Mouse (Mus musculus) spleen, postnatal 36 days (tissue): ENCODE measurements at regions not wholly inside any gene's neighbourhood (a gene's known extent, or its start where the extent isn't known, plus 50 kb on each side); places are given as distances from the start of the nearest gene placed in this dataset.
A peak's percentile ranks its signal among the peaks of the same experiment; 100 is the strongest.

Source experiments
- DNase-seq, 2 experiments: peaks; one replicate each; pipeline ENCODE4 v3.0.0; 2022; ENCODE audit warnings: low spot score in 2 of 2, mixed read lengths in 1 of 2

- no peak for DNase-seq
These were observed 112.5 kb downstream of the Fam198b start for GRCm38 (mm10) chr3:79996803-79997202.

GRCm38 (mm10) chr3:80002335-80002734 is 118.0 kb downstream of the Fam198b start:
- no peak for DNase-seq

GRCm38 (mm10) chr3:80003300-80004090 is 119.2 kb downstream of the Fam198b start:
- DNase-seq: no peak

GRCm38 (mm10) chr3:80004556-80004955 is 120.2 kb downstream of the Fam198b start:
- no peak for DNase-seq

GRCm38 (mm10) chr3:80004966-80005365 is 120.6 kb downstream of the Fam198b start:
- DNase-seq: no peak

- no peak for DNase-seq
These were observed 121.0 kb downstream of the Fam198b start for GRCm38 (mm10) chr3:80005371-80005770.

- no peak for DNase-seq
These were observed 121.9 kb downstream of the Fam198b start for GRCm38 (mm10) chr3:80006263-80006662.

- no peak for DNase-seq
These were observed 122.7 kb downstream of the Fam198b start for GRCm38 (mm10) chr3:80007006-80007405.

GRCm38 (mm10) chr3:80009275-80009674 is 124.9 kb downstream of the Fam198b start:
- no peak for DNase-seq

GRCm38 (mm10) chr3:80025795-80026194 is 141.5 kb downstream of the Fam198b start:
- DNase-seq: no peak

GRCm38 (mm10) chr3:80033071-80033470 is 148.7 kb downstream of the Fam198b start:
- DNase-seq: no peak

GRCm38 (mm10) chr3:80038553-80039129 is 154.3 kb downstream of the Fam198b start:
- no peak for DNase-seq

- peak in 1 of 2 experiments; percentile 8 for DNase-seq
These were observed 158.6 kb downstream of the Fam198b start for GRCm38 (mm10) chr3:80042756-80043484.

GRCm38 (mm10) chr3:80049495-80050225 is 165.3 kb downstream of the Fam198b start:
- no peak for DNase-seq

- no peak for DNase-seq
These were observed 166.6 kb downstream of the Fam198b start for GRCm38 (mm10) chr3:80050920-80051319.

- no peak for DNase-seq
These were observed 167.6 kb downstream of the Fam198b start for GRCm38 (mm10) chr3:80051963-80052362.

- no peak for DNase-seq
These were observed 168.5 kb downstream of the Fam198b start for GRCm38 (mm10) chr3:80052879-80053278.

- DNase-seq: no peak
These were observed 169.1 kb downstream of the Fam198b start for GRCm38 (mm10) chr3:80053435-80053834.

GRCm38 (mm10) chr3:80056636-80057350 is 172.5 kb downstream of the Fam198b start:
- DNase-seq: no peak

GRCm38 (mm10) chr3:80058722-80059121 is 174.4 kb downstream of the Fam198b start:
- no peak for DNase-seq

GRCm38 (mm10) chr3:80070726-80071125 is 186.4 kb downstream of the Fam198b start:
- no peak for DNase-seq
